Mouse (Mus musculus): Measurements from ENCODE around the gene Lcn6. TPM values are rescaled to one million over a fixed set of nuclear protein-coding genes. Genes with fewer than 3 reads are reported as not detected.

The Lcn6 gene
- not detected in 2 replicates for polyA plus RNA-seq (2014; fragmentation: Nextera tagmentation; extraction: Ambion mirVana)

DNA sequence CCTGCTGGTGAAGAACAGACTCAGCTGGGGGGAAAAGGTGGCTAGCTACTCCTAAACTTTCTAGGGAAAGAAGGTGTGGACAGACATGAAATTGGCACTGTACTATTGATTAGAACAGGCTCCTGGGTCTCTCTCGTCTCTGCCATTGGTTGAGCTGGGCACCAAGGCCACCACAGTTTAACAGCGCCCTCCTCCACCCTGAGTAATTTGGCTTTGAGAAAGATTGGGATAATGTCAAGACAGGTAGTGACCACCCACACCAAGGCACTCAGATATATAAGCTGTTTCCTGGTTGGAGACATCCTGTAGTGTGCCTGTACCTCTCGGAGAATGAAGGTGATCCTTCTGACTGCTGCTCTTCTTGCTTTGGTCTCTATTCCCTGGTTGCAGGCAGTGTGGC lies at the start of gene Lcn6:
Lcn6 (plus strand) TSS at position 301 of the 400 bp plus-strand sequence.
- no peak for ATAC-seq (ENCODE audit: insufficient number of reproducible peaks, insufficient read depth, low FRiP score, low read depth)
- Histone ChIP-seq H3K9ac (ENCODE audit: low read length) (no peak within 1 kb of the TSS), H3K4me1 (ENCODE audit: control insufficient read depth in 2 of 2, insufficient read depth in 2 of 2, low read length in 2 of 2) (no peaks in the 10 kb centered on the region), H3K27me3 (ENCODE audit: control insufficient read depth, insufficient read depth, low read length) (no peaks in the 10 kb centered on the region), H3K4me3 (ENCODE audit: control insufficient read depth in 1 of 2, insufficient read depth in 1 of 2, low read depth in 1 of 2, low read length in 2 of 2) (no peak within 1 kb of the TSS), H3K36me3 (ENCODE audit: control insufficient read depth, insufficient read depth, low read length) (no peaks in the 10 kb centered on the region), H3K4me2 (ENCODE audit: low read length) (no peak within 1 kb of the TSS), H3K27ac (replicated peaks in 1 of 2; ENCODE audit: control insufficient read depth in 1 of 2, insufficient read depth in 1 of 2, low read depth in 2 of 2, low read length in 2 of 2) (no peak within 1 kb of the TSS), H3K9me3 (ENCODE audit: control insufficient read depth, low read length) (no peaks in the 10 kb centered on the region)
- WGBS = 78% methylated on average over 3 of the region's 3 CpGs

DNA sequence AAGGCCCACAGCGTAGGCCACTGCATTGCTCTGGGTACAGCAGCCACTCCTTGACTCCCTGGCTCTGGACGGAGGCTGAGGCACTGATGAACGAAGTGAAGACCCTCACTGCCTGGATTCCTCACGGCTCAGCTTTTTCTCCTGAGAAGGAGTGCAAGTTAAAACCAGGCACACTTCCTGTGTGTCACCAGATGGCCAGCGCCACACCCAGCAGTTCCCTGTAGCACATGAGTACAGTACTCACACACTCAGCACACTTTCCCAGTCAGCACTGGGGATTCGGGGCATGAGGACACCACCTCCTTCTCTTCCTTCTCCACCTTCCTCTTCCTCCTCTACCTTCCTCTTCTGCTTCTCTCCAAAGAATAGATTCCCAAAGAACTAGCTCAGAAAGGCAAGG lies 48.8 kb upstream of the Lcn6 start, which contains the start of gene Fcna:
Fcna (minus strand) TSS at position 220 of the 400 bp plus-strand sequence.
- Histone ChIP-seq H3K4me2 (ENCODE audit: low read length) (no peak within 1 kb of the TSS), H3K27ac (replicated peaks in 1 of 2; ENCODE audit: control insufficient read depth in 1 of 2, insufficient read depth in 1 of 2, low read depth in 2 of 2, low read length in 2 of 2) (no peak within 1 kb of the TSS), H3K9ac (ENCODE audit: low read length) (no peak within 1 kb of the TSS), H3K4me3 (ENCODE audit: control insufficient read depth in 1 of 2, insufficient read depth in 1 of 2, low read depth in 1 of 2, low read length in 2 of 2) (no peak within 1 kb of the TSS), H3K27me3 (ENCODE audit: control insufficient read depth, insufficient read depth, low read length) (no peaks in the 10 kb centered on the region), H3K9me3 (ENCODE audit: control insufficient read depth, low read length) (no peaks in the 10 kb centered on the region), H3K36me3 (ENCODE audit: control insufficient read depth, insufficient read depth, low read length) (no peaks in the 10 kb centered on the region), H3K4me1 (ENCODE audit: control insufficient read depth in 2 of 2, insufficient read depth in 2 of 2, low read length in 2 of 2) (no peaks in the 10 kb centered on the region)
- ATAC-seq (ENCODE audit: insufficient number of reproducible peaks, insufficient read depth, low FRiP score, low read depth) = no peak
- 70% methylated on average over 6 of the region's 6 CpGs for WGBS

DNA sequence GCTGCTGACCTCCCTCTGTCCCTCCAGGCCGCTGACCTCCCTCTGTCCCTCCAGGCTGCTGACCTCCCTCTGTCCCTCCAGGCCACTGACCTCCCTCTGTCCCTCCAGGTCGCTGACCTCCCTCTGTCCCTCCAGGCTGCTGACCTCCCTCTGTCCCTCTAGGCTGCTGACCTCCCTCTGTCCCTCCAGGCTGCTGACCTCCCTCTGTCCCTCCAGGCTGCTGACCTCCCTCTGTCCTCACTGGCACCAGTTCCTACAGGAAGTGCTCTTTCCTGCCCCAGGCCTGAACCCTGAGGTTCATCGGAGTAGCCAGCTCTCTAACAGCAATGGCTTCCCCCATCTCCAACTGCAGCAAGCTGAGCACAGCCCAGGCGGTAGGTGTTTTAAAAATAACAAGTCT lies 47.8 kb upstream of the Lcn6 start:
- Histone ChIP-seq H3K36me3 (ENCODE audit: control insufficient read depth, insufficient read depth, low read length) (no peaks in the 10 kb centered on the region), H3K27me3 (ENCODE audit: control insufficient read depth, insufficient read depth, low read length) (no peaks in the 10 kb centered on the region), H3K9me3 (ENCODE audit: control insufficient read depth, low read length) (no peaks in the 10 kb centered on the region), H3K4me3 (ENCODE audit: control insufficient read depth in 1 of 2, insufficient read depth in 1 of 2, low read depth in 1 of 2, low read length in 2 of 2) (no peak overlapping the region), H3K4me2 (ENCODE audit: low read length) (no peak overlapping the region), H3K27ac (replicated peaks in 1 of 2; ENCODE audit: control insufficient read depth in 1 of 2, insufficient read depth in 1 of 2, low read depth in 2 of 2, low read length in 2 of 2) (no peak overlapping the region), H3K4me1 (ENCODE audit: control insufficient read depth in 2 of 2, insufficient read depth in 2 of 2, low read length in 2 of 2) (no peaks in the 10 kb centered on the region), H3K9ac (ENCODE audit: low read length) (no peak overlapping the region)
- ATAC-seq (ENCODE audit: insufficient number of reproducible peaks, insufficient read depth, low FRiP score, low read depth) = no peak
- 54% methylated on average over 4 of the region's 4 CpGs for WGBS

- WGBS = 65% methylated on average over 3 of the region's 3 CpGs
- no peaks in the 10 kb centered on the region for H3K9me3 ChIP-seq (ENCODE audit: control insufficient read depth, low read length)
- H3K27me3 ChIP-seq (ENCODE audit: control insufficient read depth, insufficient read depth, low read length) = no peaks in the 10 kb centered on the region
- H3K4me1 ChIP-seq (ENCODE audit: control insufficient read depth in 2 of 2, insufficient read depth in 2 of 2, low read length in 2 of 2) = no peaks in the 10 kb centered on the region
- no peak overlapping the region for H3K4me3 ChIP-seq (ENCODE audit: control insufficient read depth in 1 of 2, insufficient read depth in 1 of 2, low read depth in 1 of 2, low read length in 2 of 2)
- no peak overlapping the region for H3K4me2 ChIP-seq (ENCODE audit: low read length)
- no peak overlapping the region for H3K27ac ChIP-seq (replicated peaks in 1 of 2; ENCODE audit: control insufficient read depth in 1 of 2, insufficient read depth in 1 of 2, low read depth in 2 of 2, low read length in 2 of 2)
- ATAC-seq (ENCODE audit: insufficient number of reproducible peaks, insufficient read depth, low FRiP score, low read depth) = no peak
- H3K36me3 ChIP-seq (ENCODE audit: control insufficient read depth, insufficient read depth, low read length) = no peaks in the 10 kb centered on the region
- no peak overlapping the region for H3K9ac ChIP-seq (ENCODE audit: low read length)
Measured at GRCm38 (mm10) chr2:25633616-25634015, 43.0 kb upstream of the Lcn6 start.

- H3K27ac ChIP-seq (replicated peaks in 1 of 2; ENCODE audit: control insufficient read depth in 1 of 2, insufficient read depth in 1 of 2, low read depth in 2 of 2, low read length in 2 of 2) = no peak overlapping the region
- H3K4me2 ChIP-seq (ENCODE audit: low read length) = no peak overlapping the region
- no peaks in the 10 kb centered on the region for H3K9me3 ChIP-seq (ENCODE audit: control insufficient read depth, low read length)
- ATAC-seq (ENCODE audit: insufficient number of reproducible peaks, insufficient read depth, low FRiP score, low read depth) = no peak
- H3K9ac ChIP-seq (ENCODE audit: low read length) = no peak overlapping the region
- WGBS = 52% methylated on average over 1 of the region's 1 CpGs
- no peak overlapping the region for H3K4me3 ChIP-seq (ENCODE audit: control insufficient read depth in 1 of 2, insufficient read depth in 1 of 2, low read depth in 1 of 2, low read length in 2 of 2)
- H3K4me1 ChIP-seq (ENCODE audit: control insufficient read depth in 2 of 2, insufficient read depth in 2 of 2, low read length in 2 of 2) = no peaks in the 10 kb centered on the region
- no peaks in the 10 kb centered on the region for H3K36me3 ChIP-seq (ENCODE audit: control insufficient read depth, insufficient read depth, low read length)
- no peaks in the 10 kb centered on the region for H3K27me3 ChIP-seq (ENCODE audit: control insufficient read depth, insufficient read depth, low read length)
Measured at GRCm38 (mm10) chr2:25634046-25634445, 42.5 kb upstream of the Lcn6 start.

DNA sequence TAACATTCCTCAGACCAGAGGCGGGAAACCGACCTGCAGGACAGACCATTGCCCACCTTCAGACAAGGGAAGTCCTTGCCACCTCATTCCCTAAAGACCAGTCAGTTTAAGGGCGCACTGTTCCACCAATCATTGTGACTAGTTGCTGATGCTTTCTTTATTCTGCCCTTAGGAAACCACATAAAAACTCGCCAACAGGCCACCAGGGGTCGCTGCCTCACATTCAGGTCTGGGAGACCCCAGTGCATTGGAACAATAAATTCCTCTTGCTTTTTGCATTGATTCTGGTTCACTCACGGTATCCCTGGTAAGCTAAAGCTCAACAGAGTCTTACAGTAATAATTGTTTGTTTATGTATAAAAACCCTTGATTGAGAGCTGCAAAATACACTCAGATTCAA lies 36.7 kb upstream of the Lcn6 start:
- H3K9me3 ChIP-seq (ENCODE audit: control insufficient read depth, low read length) = no peaks in the 10 kb centered on the region
- 17% methylated on average over 6 of the region's 6 CpGs for WGBS
- H3K27ac ChIP-seq (replicated peaks in 1 of 2; ENCODE audit: control insufficient read depth in 1 of 2, insufficient read depth in 1 of 2, low read depth in 2 of 2, low read length in 2 of 2) = no peak overlapping the region
- H3K4me1 ChIP-seq (ENCODE audit: control insufficient read depth in 2 of 2, insufficient read depth in 2 of 2, low read length in 2 of 2) = no peaks in the 10 kb centered on the region
- ATAC-seq (ENCODE audit: insufficient number of reproducible peaks, insufficient read depth, low FRiP score, low read depth) = no peak
- no peaks in the 10 kb centered on the region for H3K36me3 ChIP-seq (ENCODE audit: control insufficient read depth, insufficient read depth, low read length)
- no peak overlapping the region for H3K4me3 ChIP-seq (ENCODE audit: control insufficient read depth in 1 of 2, insufficient read depth in 1 of 2, low read depth in 1 of 2, low read length in 2 of 2)
- H3K9ac ChIP-seq (ENCODE audit: low read length) = no peak overlapping the region
- no peaks in the 10 kb centered on the region for H3K27me3 ChIP-seq (ENCODE audit: control insufficient read depth, insufficient read depth, low read length)
- H3K4me2 ChIP-seq (ENCODE audit: low read length) = no peak overlapping the region

DNA sequence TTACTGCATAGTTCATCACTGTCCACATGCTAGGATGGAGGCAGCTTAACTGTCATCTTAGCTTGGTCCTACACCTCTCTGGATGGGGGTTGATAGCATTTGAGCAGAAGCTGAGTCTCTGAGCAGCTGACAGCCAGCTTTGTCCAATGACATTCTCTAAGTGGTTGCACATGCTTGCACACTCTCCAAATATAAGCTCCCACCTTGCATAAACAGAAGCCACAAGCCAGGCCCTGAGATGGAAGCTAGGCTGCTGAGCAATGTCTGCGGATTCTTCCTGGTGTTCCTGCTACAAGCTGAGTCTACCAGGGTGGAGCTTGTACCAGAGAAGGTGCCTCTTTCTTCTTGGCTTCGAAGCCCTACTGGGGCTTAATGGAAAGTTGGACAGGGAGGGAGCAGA lies 23.7 kb upstream of the Lcn6 start, which contains the start of gene Lcn8:
Lcn8 (plus strand) TSS at position 219 of the 400 bp plus-strand sequence.
- H3K36me3 ChIP-seq (ENCODE audit: control insufficient read depth, insufficient read depth, low read length) = no peaks in the 10 kb centered on the region
- H3K27ac ChIP-seq (replicated peaks in 1 of 2; ENCODE audit: control insufficient read depth in 1 of 2, insufficient read depth in 1 of 2, low read depth in 2 of 2, low read length in 2 of 2) = no peak within 1 kb of the TSS
- H3K9me3 ChIP-seq (ENCODE audit: control insufficient read depth, low read length) = no peaks in the 10 kb centered on the region
- H3K4me3 ChIP-seq (ENCODE audit: control insufficient read depth in 1 of 2, insufficient read depth in 1 of 2, low read depth in 1 of 2, low read length in 2 of 2) = no peak within 1 kb of the TSS
- ATAC-seq (ENCODE audit: insufficient number of reproducible peaks, insufficient read depth, low FRiP score, low read depth) = no peak
- no peak within 1 kb of the TSS for H3K4me2 ChIP-seq (ENCODE audit: low read length)
- WGBS = 73% methylated on average over 2 of the region's 2 CpGs
- H3K27me3 ChIP-seq (ENCODE audit: control insufficient read depth, insufficient read depth, low read length) = 0 out of 2 replicates have a peak, but pooled peaks cover 4% of the 10 kb centered on the region
- no peaks in the 10 kb centered on the region for H3K4me1 ChIP-seq (ENCODE audit: control insufficient read depth in 2 of 2, insufficient read depth in 2 of 2, low read length in 2 of 2)
- H3K9ac ChIP-seq (ENCODE audit: low read length) = no peak within 1 kb of the TSS

GRCm38 (mm10) chr2:25654502-25654901 lies 22.1 kb upstream of the Lcn6 start:
- ATAC-seq (ENCODE audit: insufficient number of reproducible peaks, insufficient read depth, low FRiP score, low read depth) = no peak

More at GRCm38 (mm10) chr2:25654502-25654901, 22.1 kb upstream of the Lcn6 start:
- Histone ChIP-seq H3K9me3 (ENCODE audit: control insufficient read depth, low read length) (no peaks in the 10 kb centered on the region), H3K9ac (ENCODE audit: low read length) (no peak overlapping the region), H3K27me3 (ENCODE audit: control insufficient read depth, insufficient read depth, low read length) (0 out of 2 replicates have a peak, but pooled peaks cover 4% of the 10 kb centered on the region), H3K4me2 (ENCODE audit: low read length) (no peak overlapping the region), H3K4me1 (ENCODE audit: control insufficient read depth in 2 of 2, insufficient read depth in 2 of 2, low read length in 2 of 2) (no peaks in the 10 kb centered on the region), H3K4me3 (ENCODE audit: control insufficient read depth in 1 of 2, insufficient read depth in 1 of 2, low read depth in 1 of 2, low read length in 2 of 2) (no peak overlapping the region), H3K36me3 (ENCODE audit: control insufficient read depth, insufficient read depth, low read length) (no peaks in the 10 kb centered on the region), H3K27ac (replicated peaks in 1 of 2; ENCODE audit: control insufficient read depth in 1 of 2, insufficient read depth in 1 of 2, low read depth in 2 of 2, low read length in 2 of 2) (no peak overlapping the region)
- WGBS = 63% methylated on average over 1 of the region's 1 CpGs

Measured in heart, embryonic 14.5 days (tissue).